Mouse (Mus musculus) splenic B cell, adult 2 months (primary cell): Measurements from ENCODE around the gene Mfsd9.
A peak's percentile ranks its signal among the peaks of the same experiment; 100 is the strongest.

Experiments
- DNase-seq: peaks from one replicate; pipeline ENCODE4 v3.0.0-alpha.2; 2011; ENCODE audit warnings: low read depth, low spot score
- H3K27me3 ChIP-seq: 2 replicates; pipeline ENCODE4 v1.6.1; 2012; ENCODE audit warnings: mild to moderate bottlenecking, low read length, moderate library complexity, mixed read lengths; ENCODE audit not compliant: control insufficient read depth, poor library complexity, insufficient read depth, severe bottlenecking
- H3K36me3 ChIP-seq: 2 replicates; pipeline ENCODE4 v1.6.1; 2012; ENCODE audit warnings: mild to moderate bottlenecking, low read length, moderate library complexity, mixed read lengths; ENCODE audit not compliant: control insufficient read depth, poor library complexity, insufficient read depth, severe bottlenecking

Gene Mfsd9

DNA sequence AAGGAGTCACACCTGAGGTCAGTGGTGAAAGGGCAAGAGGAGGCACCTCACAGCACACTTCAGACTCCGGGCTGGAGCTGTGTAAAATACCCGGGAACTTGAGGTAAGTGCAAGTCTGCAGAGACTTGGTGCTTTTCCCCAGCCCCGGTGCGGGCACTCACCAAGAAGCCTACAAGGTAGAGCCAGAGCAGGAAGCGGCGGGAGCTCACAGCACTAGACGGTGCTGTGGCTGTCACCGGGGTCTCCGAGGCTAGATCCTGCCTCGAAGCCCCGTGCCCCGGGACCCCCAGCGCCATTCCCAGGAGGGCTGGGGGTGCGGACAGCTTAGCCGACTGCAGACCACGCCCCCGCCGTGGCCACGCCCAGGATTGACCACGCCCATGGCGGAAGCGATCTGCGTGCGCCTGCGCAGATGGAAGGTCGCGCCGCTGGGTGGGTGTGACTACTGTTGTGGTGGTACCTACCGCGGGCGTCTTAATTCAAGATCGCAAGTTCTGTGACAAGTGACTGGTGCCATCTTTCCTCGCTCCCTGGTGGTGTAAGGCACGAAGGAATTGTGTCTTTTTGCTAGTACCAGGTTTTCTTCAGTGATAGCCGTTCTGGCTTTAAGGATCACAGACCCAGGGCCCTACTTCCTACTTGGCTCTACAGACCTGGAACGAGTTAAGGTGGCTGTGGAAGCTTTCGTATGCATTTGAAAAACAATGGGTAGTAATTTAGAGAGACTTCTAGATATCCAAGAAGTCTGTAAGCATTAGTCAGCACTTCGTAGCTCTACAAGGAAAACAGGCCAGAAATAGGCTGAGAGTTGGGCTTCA lies at the start of gene Mfsd9:
Mfsd9 (minus strand) TSS at position 364 of the 818 bp plus-strand sequence.
- H3K27me3 ChIP-seq: no peaks in the 10 kb centered on the region
- DNase-seq: peak; percentile 92
- no peaks in the 10 kb centered on the region for H3K36me3 ChIP-seq

DNA sequence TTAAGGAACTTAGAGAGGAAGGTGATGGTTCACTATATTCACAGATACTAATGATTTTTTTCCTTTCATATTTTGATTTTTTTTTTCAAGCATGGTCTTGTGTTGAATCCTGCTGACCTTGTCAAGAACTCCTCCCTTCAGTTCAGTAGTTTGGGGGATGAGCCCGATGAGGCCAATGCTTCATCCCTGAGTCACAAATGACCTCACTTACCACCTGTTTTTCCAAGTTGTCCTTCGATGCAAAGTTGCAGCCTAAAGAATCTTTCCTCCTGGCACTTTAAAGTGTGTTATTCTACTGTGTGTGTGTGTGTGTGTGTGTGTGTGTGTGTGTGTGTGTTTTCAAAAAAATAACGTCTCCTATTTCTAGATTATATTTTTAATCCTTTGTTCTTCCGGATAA lies 45.0 kb upstream of the Mfsd9 start:
- DNase-seq: no peak
- H3K27me3 ChIP-seq: no peaks in the 10 kb centered on the region; the same call in 1 of the 2 replicates
- no peaks in the 10 kb centered on the region for H3K36me3 ChIP-seq

DNA sequence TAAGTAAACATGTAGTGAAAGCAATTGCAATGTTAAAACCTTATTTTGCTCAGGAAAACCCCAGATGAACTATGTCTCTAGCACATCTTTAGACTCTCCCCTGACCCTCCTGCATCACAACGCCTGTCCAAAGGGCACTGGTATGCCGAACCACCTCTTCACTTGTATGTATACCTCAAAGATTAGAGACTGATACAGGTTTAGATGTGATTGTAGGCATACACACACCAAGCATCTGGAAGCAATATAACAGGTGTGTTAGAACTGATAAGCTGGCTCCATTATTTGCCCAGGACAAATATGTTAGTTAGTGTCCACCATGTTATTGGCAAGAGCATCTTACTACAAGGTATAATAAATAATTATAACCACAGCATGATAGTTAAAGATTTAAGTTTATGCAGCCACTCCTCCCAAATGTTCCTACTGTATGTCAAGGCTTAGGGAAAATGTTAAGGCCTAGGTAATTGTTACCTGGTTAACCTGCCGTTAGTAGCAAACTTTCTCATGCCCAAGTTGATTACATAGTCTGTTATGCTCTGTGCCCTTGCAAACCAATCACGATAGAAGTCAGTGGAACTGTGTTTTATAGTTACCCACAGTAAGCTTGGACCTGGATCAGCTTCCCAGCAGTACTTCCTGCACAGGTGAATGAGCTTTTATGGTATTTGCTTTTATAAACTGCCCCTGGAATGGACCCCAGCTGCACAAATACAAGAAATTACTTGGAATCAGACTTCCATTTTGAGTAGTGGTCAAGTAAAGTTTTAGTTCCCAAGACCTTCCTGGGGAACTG lies 40.4 kb upstream of the Mfsd9 start:
- Histone ChIP-seq H3K36me3 (no peaks in the 10 kb centered on the region), H3K27me3 (no peaks in the 10 kb centered on the region; the same call in 1 of the 2 replicates)
- DNase-seq: no peak

DNA sequence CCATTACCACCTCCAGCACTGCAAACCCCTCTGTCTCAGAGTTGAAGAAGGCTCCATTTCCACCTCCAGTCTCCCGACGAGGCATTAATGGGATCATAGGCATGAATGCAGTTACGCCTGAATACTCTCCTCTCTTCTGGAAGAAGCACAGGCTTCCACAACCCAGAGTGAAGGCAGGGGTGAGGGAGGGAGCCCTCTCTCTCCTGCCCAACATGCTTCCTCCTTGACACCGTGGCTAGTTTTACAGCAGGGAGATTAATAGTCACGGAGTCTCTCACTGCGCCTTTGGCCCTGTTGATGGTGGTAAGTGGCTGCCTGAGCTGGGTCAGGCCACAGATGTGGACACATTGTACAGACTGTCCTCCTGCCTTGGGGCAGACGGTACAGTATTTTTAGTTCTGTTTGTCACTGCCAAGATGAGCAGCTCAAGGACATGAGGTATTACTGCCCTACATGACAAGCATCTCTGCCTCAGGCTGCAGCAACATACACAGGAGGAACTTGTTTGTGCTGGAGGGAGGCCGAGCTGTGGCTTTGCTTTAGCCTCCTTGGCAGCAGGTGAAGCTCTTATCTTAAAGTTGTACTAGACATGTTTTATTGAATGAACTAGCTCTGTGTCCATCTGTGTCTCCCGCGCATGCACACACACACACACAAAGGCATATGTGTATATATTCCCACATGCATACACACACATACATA lies 38.9 kb upstream of the Mfsd9 start:
- no peak for DNase-seq
- H3K27me3 ChIP-seq: no peaks in the 10 kb centered on the region; the same call in 1 of the 2 replicates
- H3K36me3 ChIP-seq: no peaks in the 10 kb centered on the region

DNA sequence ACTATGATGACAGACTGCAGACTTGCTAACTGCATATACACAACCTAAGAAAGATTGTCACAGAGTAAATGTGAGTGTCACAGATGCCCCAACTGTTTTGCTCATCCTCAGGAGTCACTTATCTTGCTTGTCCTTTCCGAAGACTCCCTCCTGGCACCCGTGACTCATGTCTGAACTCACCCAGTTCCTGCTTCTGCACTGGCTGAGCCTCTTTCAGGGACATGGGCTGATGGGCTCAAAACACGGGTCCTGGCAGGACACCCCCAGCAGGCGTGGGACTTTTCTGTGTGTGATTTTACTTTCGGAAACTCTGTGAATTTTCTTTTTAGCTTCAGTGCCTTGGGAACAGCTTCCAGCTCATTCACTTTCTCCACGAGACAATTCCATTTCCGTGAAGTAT lies 35.3 kb upstream of the Mfsd9 start:
- no peak for DNase-seq
- Histone ChIP-seq H3K36me3 (no peaks in the 10 kb centered on the region), H3K27me3 (no peaks in the 10 kb centered on the region)

DNA sequence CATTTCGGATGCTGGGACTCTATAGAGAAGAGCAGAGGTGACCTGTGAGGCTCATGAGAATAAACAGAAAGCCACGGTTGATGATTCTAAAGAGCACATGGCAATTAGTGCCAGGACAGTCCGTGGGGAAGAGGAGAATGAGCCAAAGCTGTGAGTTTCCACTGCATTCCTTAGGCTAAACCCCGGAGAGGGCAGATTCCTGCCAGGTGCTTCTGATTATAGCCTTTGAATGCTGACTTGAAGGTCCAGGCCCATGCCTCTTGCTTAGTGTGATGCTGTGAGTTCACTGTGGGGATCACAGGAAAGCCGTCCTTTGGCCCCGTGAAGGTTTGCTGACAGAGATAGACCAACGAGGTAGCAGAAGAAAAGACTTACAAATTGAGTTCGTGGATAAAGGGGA lies 34.4 kb upstream of the Mfsd9 start:
- Histone ChIP-seq H3K27me3 (no peaks in the 10 kb centered on the region), H3K36me3 (no peaks in the 10 kb centered on the region)
- no peak for DNase-seq

DNA sequence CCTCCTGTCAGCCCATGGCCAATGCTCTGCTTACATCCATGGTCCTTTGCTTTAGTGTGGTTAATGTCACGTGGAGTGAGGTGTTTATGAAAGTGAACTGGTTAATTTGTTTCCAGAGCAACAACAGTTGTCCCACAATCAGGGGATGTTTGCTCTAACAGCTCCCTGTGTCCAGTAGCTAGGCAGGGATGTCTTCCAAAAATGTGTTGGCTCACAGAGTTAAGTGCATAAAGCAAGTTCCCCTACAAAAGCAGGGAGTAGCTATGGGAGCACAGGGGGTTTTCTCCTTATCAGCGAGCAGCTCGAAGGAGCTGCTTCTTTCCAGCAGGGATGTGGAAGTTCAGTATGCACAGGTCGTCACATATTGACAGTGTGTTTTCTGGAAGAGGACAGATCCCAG lies 34.0 kb upstream of the Mfsd9 start:
- DNase-seq: no peak
- no peaks in the 10 kb centered on the region for H3K27me3 ChIP-seq
- no peaks in the 10 kb centered on the region for H3K36me3 ChIP-seq

DNA sequence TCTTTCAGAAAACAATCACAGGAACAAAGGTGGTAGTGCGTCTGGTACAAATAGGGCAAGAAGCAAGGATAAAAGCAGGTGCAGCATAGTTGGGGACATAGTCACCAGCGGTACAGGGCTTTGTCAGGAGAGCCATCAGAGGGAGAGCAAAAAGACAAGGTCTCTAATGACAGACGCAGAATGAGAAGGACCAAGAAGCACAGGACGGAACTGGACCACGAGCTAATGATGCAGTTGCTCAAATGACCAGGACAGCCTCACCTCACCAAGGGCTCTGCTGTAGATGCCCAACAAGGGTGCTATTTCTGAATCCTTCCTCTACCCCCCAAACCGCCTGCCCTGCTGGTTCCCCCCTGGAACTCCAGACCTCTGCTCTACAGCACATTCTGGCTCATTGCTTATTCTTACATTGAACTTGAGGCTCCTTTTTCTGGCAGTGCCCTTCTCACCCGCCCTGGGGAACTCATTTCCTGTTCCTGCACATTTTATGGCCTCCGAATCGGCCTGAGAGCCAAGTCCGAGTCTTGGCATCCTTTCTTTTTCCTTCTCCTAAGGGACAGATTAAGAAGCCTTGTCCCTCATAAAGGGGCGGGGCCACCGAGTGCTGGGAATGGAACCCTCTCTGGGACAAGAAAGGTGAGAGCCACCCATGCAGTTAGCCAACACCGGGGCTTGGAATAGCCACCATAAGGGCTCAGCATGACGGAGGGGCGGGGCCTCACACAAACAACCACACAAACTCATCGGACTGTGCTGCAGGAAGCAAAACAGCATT lies 24.8 kb upstream of the Mfsd9 start:
- no peak for DNase-seq
- Histone ChIP-seq H3K27me3 (no peaks in the 10 kb centered on the region), H3K36me3 (no peaks in the 10 kb centered on the region)

DNA sequence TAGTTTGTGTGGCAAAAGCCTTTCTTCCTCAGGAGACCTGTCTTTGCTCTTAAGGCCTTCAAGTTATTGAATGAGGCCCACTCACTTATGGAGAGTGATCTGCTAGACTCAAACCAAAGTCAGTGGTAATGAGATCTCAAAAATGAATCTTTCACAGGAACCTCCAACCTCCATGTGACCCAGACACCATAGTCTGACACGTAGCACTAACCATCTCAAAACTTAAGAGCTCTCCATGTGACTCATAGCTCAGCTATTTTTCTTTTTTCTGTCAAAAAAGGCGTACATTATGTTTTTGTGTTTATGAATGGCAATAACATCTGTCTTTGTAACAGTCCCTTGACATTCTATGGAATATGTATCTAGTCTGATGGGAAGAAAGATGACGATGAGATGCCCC lies 18.2 kb upstream of the Mfsd9 start:
- DNase-seq: no peak
- Histone ChIP-seq H3K27me3 (no peaks in the 10 kb centered on the region), H3K36me3 (no peaks in the 10 kb centered on the region)

DNA sequence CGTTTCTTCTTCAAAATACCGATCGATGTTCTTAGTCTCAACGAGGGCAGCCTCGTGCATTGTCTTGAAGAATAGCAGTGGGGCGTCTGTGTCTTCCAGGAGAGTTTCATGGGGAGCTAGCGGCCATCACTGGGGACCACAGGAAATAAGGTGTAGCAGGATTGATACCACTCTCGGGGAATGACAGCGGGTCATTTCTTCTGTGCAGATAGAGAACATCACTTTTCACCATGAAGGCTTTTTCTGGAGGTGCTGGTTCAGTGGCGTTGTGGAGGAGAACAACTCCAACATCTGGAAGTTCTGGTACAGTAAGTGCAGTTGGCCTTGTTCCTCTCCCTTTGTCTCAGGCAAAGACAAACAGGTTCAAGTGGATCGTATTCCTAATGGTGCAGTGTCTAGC lies 15.4 kb upstream of the Mfsd9 start:
- H3K36me3 ChIP-seq: no peaks in the 10 kb centered on the region
- no peak for DNase-seq
- no peaks in the 10 kb centered on the region for H3K27me3 ChIP-seq

DNA sequence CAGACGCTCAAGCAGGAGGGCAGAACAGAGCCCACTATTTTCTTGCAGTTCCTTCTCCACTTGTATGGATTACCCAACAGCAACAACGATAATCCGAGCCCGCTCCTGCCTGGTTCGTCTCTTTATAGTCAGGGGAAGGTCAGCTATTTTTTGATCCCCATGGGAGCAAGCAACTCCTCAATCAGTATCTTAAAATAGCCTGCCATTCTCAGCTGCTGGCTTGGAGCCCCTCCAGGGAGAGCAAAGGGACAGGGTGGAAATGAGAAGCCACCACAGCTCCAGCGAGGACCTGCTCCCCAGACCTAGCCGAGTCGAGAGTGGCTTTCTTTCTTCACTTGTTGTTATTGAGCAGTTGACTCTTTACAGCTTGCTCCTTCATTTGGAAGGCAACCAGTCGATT lies 14.9 kb upstream of the Mfsd9 start, which contains the start of gene Tmem182:
Tmem182 (plus strand) TSS at position 251 of the 400 bp plus-strand sequence.
- DNase-seq: no peak
- no peaks in the 10 kb centered on the region for H3K27me3 ChIP-seq
- H3K36me3 ChIP-seq: no peaks in the 10 kb centered on the region

DNA sequence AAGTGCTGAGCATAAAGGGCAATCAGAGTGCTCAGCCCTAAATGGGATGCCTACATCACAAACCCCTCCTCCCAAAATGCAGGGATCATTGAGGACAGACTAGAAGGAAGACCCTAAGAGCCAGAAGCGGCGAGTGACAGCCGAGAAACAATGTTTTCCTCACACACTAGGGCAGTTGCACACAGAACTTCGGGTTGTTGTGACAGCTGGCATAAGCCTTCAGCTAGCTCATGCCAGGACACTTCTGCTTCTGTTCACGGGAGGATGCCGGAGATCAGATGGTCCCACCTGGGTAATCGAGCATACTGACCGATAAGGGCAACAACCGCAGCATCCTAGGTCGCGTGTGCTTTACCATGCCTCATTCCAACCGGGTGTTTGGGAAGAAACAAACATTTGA lies 13.6 kb upstream of the Mfsd9 start:
- Histone ChIP-seq H3K36me3 (no peaks in the 10 kb centered on the region), H3K27me3 (no peaks in the 10 kb centered on the region)
- no peak for DNase-seq

DNA sequence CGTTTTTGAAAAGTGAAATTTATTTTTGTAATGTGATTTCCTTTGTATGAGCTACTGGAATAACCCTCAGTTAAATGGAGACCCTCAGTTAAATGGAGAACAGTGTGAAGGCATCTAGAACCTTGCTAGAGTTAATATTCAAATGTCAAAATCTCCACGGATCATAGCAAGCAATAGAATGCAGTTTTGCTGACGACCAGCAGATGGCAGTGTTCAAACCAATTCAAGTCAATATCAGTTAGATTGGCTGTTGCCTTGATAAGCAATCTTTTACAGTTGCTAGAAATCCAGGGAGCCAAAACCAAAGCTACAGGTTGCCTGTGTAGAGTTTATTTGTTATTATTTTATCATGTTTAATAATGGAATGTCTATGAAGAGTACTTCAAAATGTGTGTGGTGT lies 12.3 kb upstream of the Mfsd9 start:
- DNase-seq: peak; percentile 71
- Histone ChIP-seq H3K36me3 (no peaks in the 10 kb centered on the region), H3K27me3 (no peaks in the 10 kb centered on the region)

DNA sequence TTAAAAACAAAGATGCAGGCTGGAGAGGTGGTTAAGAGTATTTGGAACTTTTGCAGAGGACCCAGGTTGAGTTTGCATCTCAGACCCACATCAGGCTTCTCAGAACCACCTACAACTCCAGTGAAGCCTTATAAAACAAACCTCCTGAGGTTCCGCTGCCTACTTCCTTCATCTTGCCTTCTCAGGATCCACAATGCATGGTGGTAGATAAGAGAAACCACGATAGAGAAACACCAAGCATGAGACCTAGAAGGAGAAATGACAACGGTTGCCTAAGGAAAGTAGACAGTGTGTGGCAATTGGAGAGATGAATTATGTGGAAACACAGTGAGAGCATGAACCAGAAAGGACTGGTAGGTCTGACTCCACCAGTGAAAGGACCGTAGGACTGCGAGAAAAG lies 10.4 kb upstream of the Mfsd9 start:
- Histone ChIP-seq H3K36me3 (no peaks in the 10 kb centered on the region), H3K27me3 (no peaks in the 10 kb centered on the region)
- no peak for DNase-seq
